Mouse (Mus musculus) limb, embryonic 13.5 days (tissue): ENCODE measurements around the gene Wdr72. TPM values are rescaled to one million over a fixed set of nuclear protein-coding genes. Genes with fewer than 3 reads are reported as not detected.
A peak's percentile ranks its signal among the peaks of the same experiment; 100 is the strongest.

Experiments used
- ATAC-seq: fragments of 200-750 bp; cut with Nextera tagmentation; 2 replicates; pipeline ENCODE4 v1.8.0; 2017; ENCODE audit warnings: low read depth, moderate number of reproducible peaks, moderate TSS enrichment; ENCODE audit not compliant: low FRiP score
- H3K27ac ChIP-seq: fragments of 300-500 bp; sonication (generic); 2 replicates; pipeline ENCODE4 v1.5.1; 2015; ENCODE audit warnings: inconsistent platforms, mild to moderate bottlenecking, moderate library complexity
- H3K27me3 ChIP-seq: fragments of 300-500 bp; sonication (generic); 2 replicates; pipeline ENCODE4 v1.6.1; 2015; ENCODE audit warnings: mild to moderate bottlenecking, inconsistent platforms
- H3K36me3 ChIP-seq: fragments of 300-500 bp; sonication (generic); 2 replicates; pipeline ENCODE4 v1.6.1; 2015; ENCODE audit warnings: inconsistent platforms, mild to moderate bottlenecking, moderate library complexity
- H3K4me1 ChIP-seq: fragments of 300-500 bp; sonication (generic); 2 replicates; pipeline ENCODE4 v1.6.1; 2015; ENCODE audit warnings: inconsistent platforms
- H3K4me2 ChIP-seq: fragments of 300-500 bp; sonication (generic); replicated peaks from 2 replicates; pipeline ENCODE4 v1.6.1; 2015; ENCODE audit warnings: inconsistent platforms, mild to moderate bottlenecking, moderate library complexity
- H3K4me3 ChIP-seq: fragments of 300-500 bp; sonication (generic); 2 replicates; pipeline ENCODE4 v1.5.1; 2015; ENCODE audit warnings: moderate library complexity, mild to moderate bottlenecking, inconsistent platforms
- H3K9ac ChIP-seq: fragments of 300-500 bp; sonication (generic); 2 replicates; pipeline ENCODE4 v1.6.1; 2015; ENCODE audit warnings: mild to moderate bottlenecking, inconsistent platforms
- H3K9me3 ChIP-seq: fragments of 300-500 bp; sonication (generic); 2 replicates; pipeline ENCODE4 v1.6.1; 2016; ENCODE audit warnings: inconsistent platforms
- WGBS: fragments of 180-500 bp; shearing (Covaris S2); methylation state at CpG from one replicate; pipeline ENCODE4 v1.1.7; 2015; 5-methylcytosine and 5-hydroxymethylcytosine counted together
- polyA plus RNA-seq: library from polyadenylated mRNA; unstranded; fragments of >200 nt; fragmentation: Nextera tagmentation; extraction: Ambion mirVana; gene quantifications from 2 replicates; pipeline ENCODE4 v1.2.1, GENCODE M21; 2015

Wdr72 gene
- polyA plus RNA-seq, 1 experiment from 2014 or later = 0.52 TPM

- no peaks in the 10 kb centered on the region for H3K9me3 ChIP-seq
- H3K4me1 ChIP-seq = no peaks in the 10 kb centered on the region
- H3K27ac ChIP-seq = no peak overlapping the region
- H3K4me2 ChIP-seq = no peak overlapping the region
- H3K4me3 ChIP-seq = no peak overlapping the region
- 53% methylated on average over 2 of the region's 2 CpGs for WGBS
- H3K36me3 ChIP-seq = no peaks in the 10 kb centered on the region
- ATAC-seq = no peak
- H3K9ac ChIP-seq = no peak overlapping the region
- H3K27me3 ChIP-seq = no peaks in the 10 kb centered on the region
Observed at GRCm38 (mm10) chr9:74142705-74143104, 32.5 kb downstream of the Wdr72 start.

DNA sequence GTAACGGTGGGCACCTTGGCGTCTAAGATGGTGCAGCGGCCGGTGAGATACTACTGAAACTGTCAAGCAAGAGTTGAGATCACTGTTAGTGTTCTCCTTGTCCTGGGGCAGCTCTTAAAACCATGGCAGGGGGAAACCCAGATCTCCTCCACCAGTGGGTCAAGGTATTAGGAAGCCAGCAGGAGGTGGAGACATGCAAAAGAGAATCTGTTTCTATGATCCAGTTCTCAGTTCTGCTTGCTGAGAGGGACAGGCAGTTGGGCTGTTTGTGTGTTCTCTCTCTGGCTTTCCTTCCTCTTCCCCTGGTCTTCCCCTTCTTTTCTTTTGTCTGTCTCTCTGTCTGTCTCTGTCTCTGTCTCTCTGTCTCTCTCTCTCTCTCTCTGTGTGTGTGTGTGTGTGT, 35.0 kb downstream of the Wdr72 start:
- Histone ChIP-seq H3K4me1 (no peaks in the 10 kb centered on the region), H3K36me3 (no peaks in the 10 kb centered on the region), H3K4me3 (no peak overlapping the region), H3K9me3 (no peaks in the 10 kb centered on the region), H3K27ac (no peak overlapping the region), H3K27me3 (no peaks in the 10 kb centered on the region), H3K9ac (no peak overlapping the region), H3K4me2 (no peak overlapping the region)
- ATAC-seq = no peak
- 93% methylated on average over 4 of the region's 4 CpGs for WGBS

DNA sequence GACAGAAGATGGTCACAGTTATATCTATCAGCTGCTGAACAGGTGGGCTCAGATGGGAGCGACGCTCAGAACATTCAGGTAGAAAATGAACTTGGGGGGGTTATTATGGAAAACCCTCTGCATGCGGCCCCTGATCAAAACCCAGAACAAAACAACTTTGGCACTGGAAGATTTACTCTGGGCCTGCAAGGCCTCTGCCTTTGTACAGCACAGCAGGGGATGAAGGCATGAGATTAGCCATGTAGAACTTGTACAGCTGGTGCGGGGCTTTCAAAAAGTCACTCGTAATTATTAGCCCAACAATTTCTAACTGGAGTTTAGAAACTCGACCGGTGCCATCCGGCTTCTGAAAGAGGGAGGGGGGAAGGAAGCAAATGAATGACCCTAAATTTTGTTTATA, 38.1 kb downstream of the Wdr72 start:
- Histone ChIP-seq H3K4me3 (no peak overlapping the region), H3K36me3 (no peaks in the 10 kb centered on the region), H3K4me2 (no peak overlapping the region), H3K27ac (no peak overlapping the region), H3K27me3 (no peaks in the 10 kb centered on the region), H3K9ac (no peak overlapping the region), H3K4me1 (no peaks in the 10 kb centered on the region), H3K9me3 (no peaks in the 10 kb centered on the region)
- ATAC-seq = no peak
- 55% methylated on average over 8 of the region's 8 CpGs for WGBS

- no peaks in the 10 kb centered on the region for H3K36me3 ChIP-seq
- WGBS = 82% methylated on average over 11 of the region's 11 CpGs
Observed at GRCm38 (mm10) chr9:74160361-74160933, 50.3 kb downstream of the Wdr72 start.

DNA sequence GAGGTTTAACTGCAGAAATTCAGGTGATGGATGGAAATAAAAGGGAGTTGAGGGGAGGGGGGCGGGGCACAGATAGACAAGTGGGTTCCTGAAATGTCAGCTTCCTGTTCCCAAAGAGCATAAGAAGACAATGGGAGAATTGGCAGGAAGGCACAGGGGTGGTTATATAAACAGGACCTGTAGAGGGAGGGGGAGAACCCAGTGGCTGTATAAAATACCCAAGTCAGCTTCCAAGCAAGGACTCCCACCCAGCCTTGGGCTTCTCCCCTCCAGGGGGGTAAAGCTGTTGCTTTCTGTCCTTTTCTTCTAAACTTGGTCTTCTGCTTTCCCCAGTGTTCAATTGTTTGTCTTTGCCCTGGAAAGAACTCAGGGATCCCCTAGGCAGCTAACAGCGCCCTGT, 55.5 kb downstream of the Wdr72 start:
- no peaks in the 10 kb centered on the region for H3K4me1 ChIP-seq
- ATAC-seq = no peak
- no peaks in the 10 kb centered on the region for H3K27me3 ChIP-seq
- H3K27ac ChIP-seq = no peak overlapping the region
- no peaks in the 10 kb centered on the region for H3K9me3 ChIP-seq
- no peak overlapping the region for H3K4me2 ChIP-seq
- no peak overlapping the region for H3K4me3 ChIP-seq
- H3K36me3 ChIP-seq = no peaks in the 10 kb centered on the region
- 97% methylated on average over 2 of the region's 2 CpGs for WGBS
- no peak overlapping the region for H3K9ac ChIP-seq

More at GRCm38 (mm10) chr9:74160361-74160933, 50.3 kb downstream of the Wdr72 start:
- H3K27ac ChIP-seq = no peak overlapping the region
- no peak for ATAC-seq
- no peaks in the 10 kb centered on the region for H3K4me1 ChIP-seq
- no peaks in the 10 kb centered on the region for H3K9me3 ChIP-seq
- no peak overlapping the region for H3K4me3 ChIP-seq
- no peaks in the 10 kb centered on the region for H3K27me3 ChIP-seq
- no peak overlapping the region for H3K9ac ChIP-seq
- no peak overlapping the region for H3K4me2 ChIP-seq

DNA sequence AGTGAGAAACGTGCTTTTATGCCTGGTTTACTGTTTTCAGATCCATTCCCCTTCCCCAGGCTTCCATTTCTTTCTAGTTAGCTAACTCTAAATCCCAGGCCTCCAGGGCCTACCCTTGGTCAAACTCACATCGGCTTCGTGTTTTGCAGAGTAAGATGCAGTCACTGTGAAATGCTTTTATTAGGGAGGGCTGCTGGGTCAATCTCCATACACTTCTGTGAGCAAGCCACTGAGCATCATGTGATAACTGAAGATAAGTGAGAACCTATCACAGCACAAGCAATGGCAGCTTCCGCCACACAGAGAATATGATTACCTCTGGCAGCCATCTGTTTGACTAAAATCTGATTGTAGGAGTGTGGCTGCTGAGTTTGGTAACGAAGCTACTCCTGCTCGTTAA, 59.7 kb downstream of the Wdr72 start:
- 54% methylated on average over 6 of the region's 6 CpGs for WGBS
- Histone ChIP-seq H3K27me3 (no peaks in the 10 kb centered on the region), H3K27ac (no peak overlapping the region), H3K9ac (no peak overlapping the region), H3K4me2 (no peak overlapping the region), H3K4me3 (no peak overlapping the region), H3K9me3 (no peaks in the 10 kb centered on the region), H3K36me3 (no peaks in the 10 kb centered on the region), H3K4me1 (no peaks in the 10 kb centered on the region)
- no peak for ATAC-seq

DNA sequence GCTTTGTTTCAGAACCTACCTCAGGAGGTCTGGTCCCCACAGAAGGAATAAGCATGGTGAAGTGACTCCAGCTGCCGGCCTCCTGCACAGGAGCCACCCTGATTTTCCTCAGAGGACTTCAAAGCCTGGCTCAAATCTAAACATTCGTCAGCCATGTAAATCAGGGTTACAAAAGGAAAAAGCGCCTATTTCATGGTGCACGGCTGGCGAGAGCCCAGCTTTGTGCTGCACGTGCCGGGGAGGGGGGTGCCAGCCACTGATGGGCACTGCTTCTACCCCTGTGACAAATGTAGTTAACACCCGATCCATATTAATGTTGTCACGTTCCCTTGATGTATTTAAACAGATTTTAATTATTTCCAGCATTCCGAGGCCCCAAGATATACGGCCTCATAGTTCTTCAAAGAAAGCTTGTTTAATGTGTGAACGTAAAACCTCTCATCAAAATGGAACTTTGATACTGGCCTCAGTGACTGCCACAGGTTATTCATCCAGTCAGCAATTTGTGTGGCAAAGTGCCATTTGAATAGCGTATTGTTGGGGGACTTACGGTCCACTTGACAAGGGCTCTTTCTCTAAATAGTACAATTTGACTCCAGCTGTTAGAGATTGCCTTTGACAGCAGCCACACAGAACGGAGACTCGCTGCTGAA, 76.7 kb downstream of the Wdr72 start:
- WGBS = 17% methylated on average over 16 of the region's 16 CpGs
- H3K27me3 ChIP-seq = 0 out of 2 replicates have a peak, but pooled peaks cover 2% of the 10 kb centered on the region
- peaks cover 8% of the 10 kb centered on the region for H3K4me1 ChIP-seq
- H3K9me3 ChIP-seq = no peaks in the 10 kb centered on the region
- no peak overlapping the region for H3K27ac ChIP-seq
- H3K36me3 ChIP-seq = no peaks in the 10 kb centered on the region
- ATAC-seq = peak; percentile 44; the same call in 1 of the 2 replicates
- H3K9ac ChIP-seq = no peak overlapping the region
- H3K4me3 ChIP-seq = peak overlapping the region; percentile 11
- H3K4me2 ChIP-seq = peak overlapping the region; percentile 54

DNA sequence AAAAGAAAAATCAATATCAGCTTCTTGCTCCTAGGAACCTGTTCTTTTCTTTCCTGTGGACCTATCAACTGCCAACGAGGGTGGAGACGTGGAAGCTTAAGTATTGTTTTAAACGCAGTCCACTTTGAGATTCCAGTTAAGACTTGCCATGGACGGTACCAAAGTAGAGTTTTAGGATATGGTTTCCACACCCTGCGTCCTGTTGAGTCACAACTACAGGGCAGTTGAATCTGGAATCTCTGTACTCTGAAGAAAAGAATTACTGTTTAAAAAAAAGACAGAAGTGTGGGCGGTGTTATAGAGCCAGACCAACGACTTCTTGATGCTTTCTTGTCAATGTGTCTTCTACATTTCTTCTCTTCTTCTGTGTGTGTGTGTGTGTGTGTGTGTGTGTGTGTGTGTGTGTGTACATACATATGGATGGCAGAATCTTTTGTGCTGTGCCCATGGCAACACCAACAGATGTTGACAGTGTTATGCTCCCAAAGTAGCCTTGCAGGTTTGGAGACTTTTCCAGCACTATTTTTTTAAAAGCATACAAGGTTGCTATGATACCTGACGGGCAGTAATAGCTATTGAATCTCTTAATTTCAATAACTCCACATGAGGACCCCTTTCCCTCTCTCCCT, 77.4 kb downstream of the Wdr72 start:
- H3K4me3 ChIP-seq = peak overlapping the region; percentile 11; the same call in 1 of the 2 replicates
- H3K27ac ChIP-seq = no peak overlapping the region
- no peak for ATAC-seq
- H3K27me3 ChIP-seq = 0 out of 2 replicates have a peak, but pooled peaks cover 2% of the 10 kb centered on the region
- H3K4me2 ChIP-seq = peak overlapping the region; percentile 54
- H3K36me3 ChIP-seq = no peaks in the 10 kb centered on the region
- 42% methylated on average over 8 of the region's 8 CpGs for WGBS
- peaks cover 8% of the 10 kb centered on the region for H3K4me1 ChIP-seq
- no peaks in the 10 kb centered on the region for H3K9me3 ChIP-seq
- no peak overlapping the region for H3K9ac ChIP-seq

GRCm38 (mm10) chr9:74194898-74195297, 84.7 kb downstream of the Wdr72 start:
- H3K27ac ChIP-seq = no peak overlapping the region
- no peak for ATAC-seq
- H3K4me3 ChIP-seq = no peak overlapping the region
- no peak overlapping the region for H3K9ac ChIP-seq
- WGBS = 80% methylated on average over 2 of the region's 2 CpGs
- no peaks in the 10 kb centered on the region for H3K27me3 ChIP-seq
- no peaks in the 10 kb centered on the region for H3K36me3 ChIP-seq
- H3K4me1 ChIP-seq = no peaks in the 10 kb centered on the region
- no peaks in the 10 kb centered on the region for H3K9me3 ChIP-seq
- H3K4me2 ChIP-seq = no peak overlapping the region

DNA sequence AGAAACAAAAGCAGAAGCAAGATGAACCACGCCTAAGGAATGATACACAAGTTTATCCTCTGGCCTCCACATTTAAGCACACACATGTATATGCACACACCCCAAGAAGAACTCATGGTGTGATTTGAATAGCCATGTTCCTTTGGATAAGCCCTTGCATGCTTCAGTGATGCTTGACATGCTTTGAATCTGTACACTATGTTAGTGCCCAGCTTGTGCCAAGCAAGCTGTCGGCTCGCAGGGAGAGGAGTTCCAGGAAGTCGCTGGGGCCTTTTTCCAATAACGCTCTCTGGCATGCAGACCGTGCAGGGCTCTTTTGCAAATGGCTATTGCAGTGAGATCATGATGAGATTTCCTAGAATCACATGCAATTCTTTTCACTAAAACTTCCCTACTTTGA, 118.1 kb downstream of the Wdr72 start:
- H3K4me2 ChIP-seq = no peak overlapping the region
- no peaks in the 10 kb centered on the region for H3K9me3 ChIP-seq
- H3K4me1 ChIP-seq = no peaks in the 10 kb centered on the region
- no peak for ATAC-seq
- H3K9ac ChIP-seq = no peak overlapping the region
- no peak overlapping the region for H3K4me3 ChIP-seq
- no peaks in the 10 kb centered on the region for H3K36me3 ChIP-seq
- no peaks in the 10 kb centered on the region for H3K27me3 ChIP-seq
- WGBS = 73% methylated on average over 6 of the region's 6 CpGs
- H3K27ac ChIP-seq = no peak overlapping the region

GRCm38 (mm10) chr9:74241292-74241691, 131.1 kb downstream of the Wdr72 start:
- H3K9me3 ChIP-seq = no peaks in the 10 kb centered on the region
- H3K4me2 ChIP-seq = no peak overlapping the region
- H3K27ac ChIP-seq = no peak overlapping the region
- WGBS = 65% methylated on average over 5 of the region's 5 CpGs
- H3K27me3 ChIP-seq = no peaks in the 10 kb centered on the region
- H3K4me3 ChIP-seq = no peak overlapping the region
- no peaks in the 10 kb centered on the region for H3K36me3 ChIP-seq
- no peak for ATAC-seq
- no peaks in the 10 kb centered on the region for H3K4me1 ChIP-seq
- H3K9ac ChIP-seq = no peak overlapping the region

- Histone ChIP-seq H3K36me3 (no peaks in the 10 kb centered on the region), H3K9ac (no peak overlapping the region), H3K4me2 (no peak overlapping the region), H3K4me3 (no peak overlapping the region), H3K9me3 (no peaks in the 10 kb centered on the region), H3K27me3 (no peaks in the 10 kb centered on the region), H3K4me1 (no peaks in the 10 kb centered on the region), H3K27ac (no peak overlapping the region)
- ATAC-seq = no peak
- whole genome bisulfite sequencing = 83% methylated on average over 4 of the region's 4 CpGs
Observed at GRCm38 (mm10) chr9:74248084-74248483, 137.9 kb downstream of the Wdr72 start.
